Mouse (Mus musculus): ENCODE results near the gene Ubxn6.

DNA sequence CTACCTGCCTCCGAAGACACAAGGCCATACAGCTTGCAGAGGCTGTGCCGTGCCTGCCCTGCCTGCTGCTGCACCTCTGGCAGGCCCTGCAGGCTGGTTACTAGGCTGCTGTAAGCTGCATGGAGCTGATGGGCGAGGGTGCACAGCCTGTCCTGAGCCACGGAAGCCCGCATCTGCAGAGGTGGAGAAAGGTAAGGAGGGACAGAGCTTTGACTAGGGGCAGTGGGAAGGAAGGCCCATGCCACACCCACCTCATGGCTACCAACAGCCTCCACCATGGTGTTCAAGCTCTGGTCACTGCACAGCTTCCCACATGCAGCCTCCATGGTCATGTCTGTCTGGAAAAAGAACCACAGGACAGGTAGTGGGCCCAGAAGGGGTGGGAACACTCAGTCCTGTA lies 27.3 kb upstream of the Ubxn6 start:
- TF ChIP-seq CTCF (conservative IDR thresholded peaks at IDR 0.05; ENCODE audit: low read length) (no peak), NANOG (IDR thresholded peaks at IDR 0.05; ENCODE audit: borderline replicate concordance, low read length) (no peak), POU5F1 (IDR thresholded peaks at IDR 0.05; ENCODE audit: borderline replicate concordance, low read length) (no peak)
